Mouse (Mus musculus) limb, embryonic 13.5 days (tissue): Measurements from ENCODE around the gene Gm21969. TPM values are rescaled to one million over a fixed set of nuclear protein-coding genes. Genes with fewer than 3 reads are reported as not detected.

ENCODE experiments used
- ATAC-seq: fragments of 200-750 bp; cut with Nextera tagmentation; 2 replicates; pipeline ENCODE4 v1.8.0; 2017; ENCODE audit warnings: low read depth, moderate number of reproducible peaks, moderate TSS enrichment; ENCODE audit not compliant: low FRiP score
- H3K27ac ChIP-seq: fragments of 300-500 bp; sonication (generic); 2 replicates; pipeline ENCODE4 v1.5.1; 2015; ENCODE audit warnings: inconsistent platforms, mild to moderate bottlenecking, moderate library complexity
- H3K27me3 ChIP-seq: fragments of 300-500 bp; sonication (generic); 2 replicates; pipeline ENCODE4 v1.6.1; 2015; ENCODE audit warnings: mild to moderate bottlenecking, inconsistent platforms
- H3K36me3 ChIP-seq: fragments of 300-500 bp; sonication (generic); 2 replicates; pipeline ENCODE4 v1.6.1; 2015; ENCODE audit warnings: inconsistent platforms, mild to moderate bottlenecking, moderate library complexity
- H3K4me1 ChIP-seq: fragments of 300-500 bp; sonication (generic); 2 replicates; pipeline ENCODE4 v1.6.1; 2015; ENCODE audit warnings: inconsistent platforms
- H3K4me2 ChIP-seq: fragments of 300-500 bp; sonication (generic); replicated peaks from 2 replicates; pipeline ENCODE4 v1.6.1; 2015; ENCODE audit warnings: inconsistent platforms, mild to moderate bottlenecking, moderate library complexity
- H3K4me3 ChIP-seq: fragments of 300-500 bp; sonication (generic); 2 replicates; pipeline ENCODE4 v1.5.1; 2015; ENCODE audit warnings: moderate library complexity, mild to moderate bottlenecking, inconsistent platforms
- H3K9ac ChIP-seq: fragments of 300-500 bp; sonication (generic); 2 replicates; pipeline ENCODE4 v1.6.1; 2015; ENCODE audit warnings: mild to moderate bottlenecking, inconsistent platforms
- H3K9me3 ChIP-seq: fragments of 300-500 bp; sonication (generic); 2 replicates; pipeline ENCODE4 v1.6.1; 2016; ENCODE audit warnings: inconsistent platforms
- WGBS: fragments of 180-500 bp; shearing (Covaris S2); methylation state at CpG from one replicate; pipeline ENCODE4 v1.1.7; 2015; 5-methylcytosine and 5-hydroxymethylcytosine counted together
- polyA plus RNA-seq: library from polyadenylated mRNA; unstranded; fragments of >200 nt; fragmentation: Nextera tagmentation; extraction: Ambion mirVana; gene quantifications from 2 replicates; pipeline ENCODE4 v1.2.1, GENCODE M21; 2015

Gene Gm21969
- not detected in 2 replicates for polyA plus RNA-seq

GRCm38 (mm10) chr4:139602357-139603244 is at the start of gene Gm21969:
TSS of gene Gm21969 (plus strand) at chr4:139603186.
- no peaks in the 10 kb centered on the region for H3K9me3 ChIP-seq
- no peak for ATAC-seq
- no peaks in the 10 kb centered on the region for H3K27me3 ChIP-seq
- peaks cover 34% of the 10 kb centered on the region for H3K36me3 ChIP-seq
- 60% methylated on average over 14 of the region's 14 CpGs for WGBS
- H3K4me1 ChIP-seq: peaks cover 55% of the 10 kb centered on the region
- no peak within 1 kb of the TSS for H3K4me2 ChIP-seq
- no peak within 1 kb of the TSS; the same call in 1 of the 2 replicates for H3K9ac ChIP-seq
- peak within 1 kb of the TSS; percentile 66 for H3K27ac ChIP-seq
- no peak within 1 kb of the TSS for H3K4me3 ChIP-seq

- H3K36me3 ChIP-seq: no peaks in the 10 kb centered on the region
- H3K27me3 ChIP-seq: no peaks in the 10 kb centered on the region
- no peaks in the 10 kb centered on the region for H3K4me1 ChIP-seq
- no peak overlapping the region for H3K27ac ChIP-seq
- 0 out of 2 replicates have a peak, but pooled peaks cover 5% of the 10 kb centered on the region for H3K9me3 ChIP-seq
- no peak overlapping the region for H3K4me2 ChIP-seq
- 82% methylated on average over 11 of the region's 11 CpGs for WGBS
- H3K9ac ChIP-seq: no peak overlapping the region
- no peak overlapping the region for H3K4me3 ChIP-seq
- ATAC-seq: no peak
These were observed 47.8 kb upstream of the Gm21969 start for GRCm38 (mm10) chr4:139555235-139555634.

GRCm38 (mm10) chr4:139555951-139556350 is 47.0 kb upstream of the Gm21969 start:
- no peak overlapping the region for H3K4me2 ChIP-seq
- H3K9ac ChIP-seq: no peak overlapping the region
- WGBS: 74% methylated on average over 19 of the region's 19 CpGs

GRCm38 (mm10) chr4:139568361-139568760 is 34.6 kb upstream of the Gm21969 start:
- WGBS: 84% methylated on average over 15 of the region's 15 CpGs
- H3K27me3 ChIP-seq: peaks cover 7% of the 10 kb centered on the region; the same call in 1 of the 2 replicates
- H3K27ac ChIP-seq: no peak overlapping the region
- no peak overlapping the region for H3K4me2 ChIP-seq
- no peaks in the 10 kb centered on the region for H3K36me3 ChIP-seq
- H3K4me1 ChIP-seq: 0 out of 2 replicates have a peak, but pooled peaks cover 5% of the 10 kb centered on the region
- no peaks in the 10 kb centered on the region for H3K9me3 ChIP-seq
- no peak for ATAC-seq
- no peak overlapping the region for H3K9ac ChIP-seq
- no peak overlapping the region for H3K4me3 ChIP-seq

More at GRCm38 (mm10) chr4:139555951-139556350, 47.0 kb upstream of the Gm21969 start:
- ATAC-seq: no peak
- Histone ChIP-seq H3K27me3 (no peaks in the 10 kb centered on the region), H3K4me1 (no peaks in the 10 kb centered on the region), H3K9me3 (0 out of 2 replicates have a peak, but pooled peaks cover 5% of the 10 kb centered on the region), H3K4me3 (no peak overlapping the region), H3K36me3 (no peaks in the 10 kb centered on the region), H3K27ac (no peak overlapping the region)

GRCm38 (mm10) chr4:139570756-139571155 is 32.2 kb upstream of the Gm21969 start:
- H3K4me2 ChIP-seq: no peak overlapping the region
- no peaks in the 10 kb centered on the region for H3K9me3 ChIP-seq
- H3K4me1 ChIP-seq: peaks cover 16% of the 10 kb centered on the region
- WGBS: 80% methylated on average over 10 of the region's 10 CpGs
- H3K27me3 ChIP-seq: peaks cover 7% of the 10 kb centered on the region; the same call in 1 of the 2 replicates
- H3K9ac ChIP-seq: no peak overlapping the region
- no peak overlapping the region for H3K4me3 ChIP-seq
- H3K36me3 ChIP-seq: no peaks in the 10 kb centered on the region
- no peak for ATAC-seq
- no peak overlapping the region for H3K27ac ChIP-seq

- Histone ChIP-seq H3K36me3 (no peaks in the 10 kb centered on the region), H3K27ac (no peak overlapping the region), H3K4me2 (no peak overlapping the region; the same call in 1 of the 2 replicates), H3K27me3 (peaks cover 7% of the 10 kb centered on the region; the same call in 1 of the 2 replicates), H3K4me1 (peaks cover 35% of the 10 kb centered on the region), H3K9ac (no peak overlapping the region), H3K4me3 (no peak overlapping the region), H3K9me3 (no peaks in the 10 kb centered on the region)
- 78% methylated on average over 12 of the region's 12 CpGs for WGBS
- no peak for ATAC-seq
These were observed 30.0 kb upstream of the Gm21969 start for GRCm38 (mm10) chr4:139572928-139573512.

- Histone ChIP-seq H3K9ac (peak overlapping the region; percentile 89), H3K27ac (peak overlapping the region; percentile 84), H3K27me3 (peaks cover 7% of the 10 kb centered on the region; the same call in 1 of the 2 replicates), H3K4me3 (peak overlapping the region; percentile 78), H3K4me2 (peak overlapping the region; percentile 96), H3K4me1 (peaks cover 47% of the 10 kb centered on the region), H3K36me3 (no peaks in the 10 kb centered on the region), H3K9me3 (no peaks in the 10 kb centered on the region)
- peak; percentile 95 for ATAC-seq
- WGBS: under 1% methylated on average over 48 of the region's 52 CpGs
These were observed 28.7 kb upstream of the Gm21969 start for GRCm38 (mm10) chr4:139574156-139574798.

- Histone ChIP-seq H3K9me3 (no peaks in the 10 kb centered on the region), H3K27me3 (peaks cover 7% of the 10 kb centered on the region; the same call in 1 of the 2 replicates), H3K9ac (peak overlapping the region; percentile 89), H3K27ac (peak overlapping the region; percentile 84), H3K4me2 (peak overlapping the region; percentile 96), H3K4me3 (peak overlapping the region; percentile 78), H3K36me3 (no peaks in the 10 kb centered on the region), H3K4me1 (peaks cover 55% of the 10 kb centered on the region)
- under 1% methylated on average over 103 of the region's 111 CpGs for WGBS
- ATAC-seq: peak; percentile 53
These were observed 27.9 kb upstream of the Gm21969 start for GRCm38 (mm10) chr4:139574799-139575672.

GRCm38 (mm10) chr4:139575673-139576003 is 27.3 kb upstream of the Gm21969 start:
- Histone ChIP-seq H3K36me3 (no peaks in the 10 kb centered on the region), H3K9me3 (no peaks in the 10 kb centered on the region), H3K4me1 (peaks cover 61% of the 10 kb centered on the region), H3K27me3 (peaks cover 7% of the 10 kb centered on the region; the same call in 1 of the 2 replicates), H3K27ac (no peak overlapping the region; the same call in 1 of the 2 replicates), H3K9ac (peak overlapping the region; percentile 89), H3K4me2 (peak overlapping the region; percentile 96), H3K4me3 (peak overlapping the region; percentile 78)
- WGBS: 8% methylated on average over 14 of the region's 14 CpGs
- no peak for ATAC-seq

GRCm38 (mm10) chr4:139576251-139576880 is 26.6 kb upstream of the Gm21969 start:
- no peaks in the 10 kb centered on the region for H3K9me3 ChIP-seq
- no peak overlapping the region for H3K27ac ChIP-seq
- ATAC-seq: no peak
- H3K4me1 ChIP-seq: peaks cover 68% of the 10 kb centered on the region
- H3K27me3 ChIP-seq: peaks cover 7% of the 10 kb centered on the region; the same call in 1 of the 2 replicates
- H3K36me3 ChIP-seq: no peaks in the 10 kb centered on the region
- H3K4me3 ChIP-seq: peak overlapping the region; percentile 78
- 41% methylated on average over 14 of the region's 14 CpGs for WGBS
- H3K9ac ChIP-seq: peak overlapping the region; percentile 89
- H3K4me2 ChIP-seq: peak overlapping the region; percentile 96

- Histone ChIP-seq H3K4me3 (peak overlapping the region; percentile 78), H3K9ac (peak overlapping the region; percentile 89), H3K36me3 (no peaks in the 10 kb centered on the region), H3K27ac (no peak overlapping the region), H3K4me2 (peak overlapping the region; percentile 96), H3K27me3 (peaks cover 7% of the 10 kb centered on the region; the same call in 1 of the 2 replicates), H3K9me3 (no peaks in the 10 kb centered on the region), H3K4me1 (peaks cover 75% of the 10 kb centered on the region)
- WGBS: 78% methylated on average over 7 of the region's 7 CpGs
- no peak for ATAC-seq
These were observed 26.0 kb upstream of the Gm21969 start for GRCm38 (mm10) chr4:139577006-139577405.
